Mouse (Mus musculus): ENCODE measurements around the gene Ctxn2.

The Ctxn2 gene

DNA sequence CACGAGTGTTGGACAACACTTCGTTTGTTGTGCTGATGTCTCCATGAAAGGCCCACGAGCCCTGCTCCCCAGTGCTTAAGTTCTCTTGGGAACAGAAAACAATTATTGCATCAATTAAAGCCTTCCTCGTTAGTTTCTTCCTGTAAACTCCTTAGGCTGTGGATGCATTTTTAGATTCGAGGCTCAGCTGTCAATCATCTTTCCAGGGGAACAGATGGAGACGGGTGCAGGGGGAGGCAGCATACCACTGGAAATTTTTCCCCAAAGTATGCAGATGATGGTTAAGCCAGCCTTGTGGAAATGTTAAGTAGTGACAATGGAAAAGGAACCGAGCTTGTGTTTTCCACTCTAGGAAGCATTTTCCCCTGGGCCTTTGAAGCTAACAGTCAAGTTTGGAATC lies 60.3 kb downstream of the Ctxn2 start:
- DNase-seq (ENCODE audit: low read depth), result no peak
